Comparison of ENCODE assay signal across 13 mouse cellular contexts in genomic region chr5:107926550-107927249, GRCm38 (mm10). TPM values are rescaled to one million over a fixed set of nuclear protein-coding genes. Genes with fewer than 3 reads are reported as not detected.
DNase-seq lines count a peak whose midpoint lies in the region; ATAC-seq lines count a peak whose summit lies in the region.
"Had no signal": no experiment of that assay in that cellular context is flagged by ENCODE, and none has a peak within 500 bp of the region (broad histone marks: within the 10 kb centered on the region; RNA-seq: fewer than 3 reads in every experiment).

No protein-coding gene starts in this region.

- ATAC-seq in common myeloid progenitor, adult 5-6 weeks (replicated peaks; ENCODE audit: low read depth, poor library complexity, severe bottlenecking), result peak; percentile 81

- peaks cover 11% of the 10 kb centered on the region for H3K36me3 ChIP-seq in megakaryocyte, embryonic 14.5 days (replicated peaks; ENCODE audit: low read length)
- H3K36me3 ChIP-seq: embryonic facial prominence, embryonic 15.5 days; lung, embryonic 15.5 days; stomach, embryonic 15.5 days had no signal

- peaks cover 39% of the 10 kb centered on the region for H3K4me1 ChIP-seq in megakaryocyte, embryonic 14.5 days
- H3K4me1 ChIP-seq: lung, embryonic 15.5 days; stomach, embryonic 15.5 days had no signal

- DNase-seq in lung, postnatal 25 days (ENCODE audit: low spot score), result peak; percentile 64
- no peak for DNase-seq in lung, postnatal 10 days
- peak; percentile 61 to 73 for DNase-seq in thymus, postnatal 36 days
- DNase-seq in adrenal gland, postnatal 4 days (ENCODE audit: low spot score in 2 of 2), result no peak
- DNase-seq in adrenal gland, adult 8-10 months, result no peak
- DNase-seq in kidney, adult 11 months, result no peak
- DNase-seq: cerebellum, postnatal 25 days; kidney, postnatal 4 days had no signal

- H3K27me3 ChIP-seq in megakaryocyte, embryonic 14.5 days (replicated peaks), result no peaks in the 10 kb centered on the region
- H3K27me3 ChIP-seq: embryonic facial prominence, embryonic 15.5 days; lung, embryonic 15.5 days; stomach, embryonic 15.5 days had no signal

- peak overlapping the region; percentile 72 for H3K4me3 ChIP-seq in megakaryocyte, embryonic 14.5 days (replicated peaks)
- H3K4me3 ChIP-seq: embryonic facial prominence, embryonic 15.5 days; lung, embryonic 15.5 days; stomach, embryonic 15.5 days had no signal

- no peaks in the 10 kb centered on the region for H3K9me3 ChIP-seq in megakaryocyte, embryonic 14.5 days
- H3K9me3 ChIP-seq: embryonic facial prominence, embryonic 15.5 days; lung, embryonic 15.5 days; stomach, embryonic 15.5 days had no signal

RNA-seq across cellular contexts. Expression of gene Rpl5, which starts 26.4 kb away (rescaled TPM):
- 363 and 432 TPM in 2 replicates for total RNA-seq in common myeloid progenitor, adult 5-6 weeks (2017)
- polyA plus RNA-seq in megakaryocyte, embryonic 14.5 days (2012; ENCODE audit: insufficient read depth, low replicate concordance), result 21.3 and 79.1 TPM in 2 replicates
- total RNA-seq in adrenal gland, postnatal 4 days (2021), result 100 to 1,000 TPM; 110 to 113 TPM
- total RNA-seq in adrenal gland, adult 8-10 months (2022), result 10 to 100 TPM; 50.4 to 91.3 (median 70.7) TPM

RNA-seq across cellular contexts. Expression of gene Evi5, which starts 51.8 kb away (rescaled TPM):
- total RNA-seq in common myeloid progenitor, adult 5-6 weeks (2017), result 7.9 and 15.4 TPM in 2 replicates
- polyA plus RNA-seq in megakaryocyte, embryonic 14.5 days (2012; ENCODE audit: insufficient read depth, low replicate concordance), result 0.20 TPM in 1 of 2 replicates, not detected in the other
- total RNA-seq in adrenal gland, postnatal 4 days (2021), result 10 to 100 TPM; 69.9 to 75.1 TPM
- total RNA-seq in adrenal gland, adult 8-10 months (2022), result 10 to 100 TPM; 66.8 to 73.3 (median 70.4) TPM

Comparison
In these comparisons a context has a peak if more than half of its experiments do, and no peak if none do; other contexts are left out.
1. DNase-seq: peak in lung, postnatal 25 days (single experiment) and thymus, postnatal 36 days (2 of 2); none in lung, postnatal 10 days (single experiment), adrenal gland, postnatal 4 days (0 of 2), adrenal gland, adult 8-10 months (single experiment) and kidney, adult 11 months (single experiment).